Mouse (Mus musculus): Measurements from ENCODE around the gene Ubqln1. TPM values are rescaled to one million over a fixed set of nuclear protein-coding genes. Genes with fewer than 3 reads are reported as not detected.

Gene Ubqln1
- 59.3 and 62.1 TPM in 2 replicates for polyA plus RNA-seq (2012)

DNA sequence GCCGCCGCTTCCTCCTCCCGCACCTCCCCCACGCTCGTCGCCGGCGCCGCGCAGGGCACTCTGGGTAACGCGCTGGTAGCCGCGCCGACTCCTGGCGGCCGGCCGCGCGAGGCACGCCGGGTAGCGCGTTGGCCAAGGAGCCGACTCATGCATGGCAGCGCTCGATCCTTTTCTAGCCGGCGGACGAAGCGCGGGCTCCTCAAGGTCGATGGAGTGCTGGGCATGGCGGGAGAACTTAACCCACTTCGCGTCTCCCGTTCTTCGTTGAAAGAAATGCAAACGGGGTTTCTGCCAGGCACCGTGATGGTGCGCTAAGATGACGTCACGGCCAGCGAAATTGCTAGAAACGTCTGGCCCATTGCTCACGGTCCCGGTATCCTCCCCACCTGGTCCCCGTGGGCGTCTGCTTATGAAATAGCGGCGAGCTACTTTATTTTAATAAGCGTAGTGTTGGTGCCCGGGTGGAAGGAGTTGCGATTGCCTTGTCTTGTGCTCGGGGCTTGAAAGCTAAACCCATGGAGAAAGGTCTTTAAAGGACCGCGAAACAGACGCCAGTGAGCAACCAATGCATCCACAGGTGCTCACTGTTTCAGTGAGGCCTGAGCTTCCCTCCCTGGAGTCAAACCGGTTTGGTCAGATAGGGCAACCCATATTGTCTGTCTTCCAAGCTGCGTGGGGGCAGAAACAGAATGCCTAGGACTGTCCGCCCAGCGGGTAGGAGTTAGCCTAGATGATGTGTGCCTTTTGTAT, at the start of gene Ubqln1:
Ubqln1 (minus strand) TSS at position 62 of the 750 bp plus-strand sequence.

GRCm38 (mm10) chr13:58157447-58158098, 57.9 kb downstream of the Ubqln1 start, which contains the start of gene Idnk:
Gene Idnk (plus strand): TSS chr13:58157649.

DNA sequence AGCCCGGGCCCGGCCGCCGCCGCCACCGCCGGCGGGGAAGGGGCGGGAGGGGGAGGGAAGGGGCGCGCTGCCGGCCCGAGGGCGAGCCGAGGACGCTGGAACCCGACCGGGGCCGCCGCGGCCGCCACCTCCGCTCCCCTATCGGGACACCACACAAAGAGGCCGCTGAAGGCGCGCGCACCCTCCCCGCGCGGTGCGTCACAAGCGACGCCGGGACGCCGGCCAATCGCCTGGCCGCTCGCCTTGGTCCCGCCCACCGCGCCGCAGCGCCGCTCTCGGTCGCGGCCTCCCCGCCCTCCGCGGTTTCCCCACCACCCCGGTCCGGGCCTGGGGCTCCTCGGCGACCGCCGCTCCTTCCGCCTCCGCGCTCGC, 87.1 kb downstream of the Ubqln1 start, which contains the start of gene Hnrnpa0:
Hnrnpa0 (minus strand) TSS at position 161 of the 372 bp plus-strand sequence.

Other genes with a start within 250 kb of the Ubqln1 start
- 0.94 and 1.1 TPM in 2 replicates for gene Klhl3, start 102.1 kb downstream of the Ubqln1 start, polyA plus RNA-seq (2012)
- gene Hnrnpa0, start 87.1 kb downstream of the Ubqln1 start, polyA plus RNA-seq (2012): 506 and 581 TPM in 2 replicates
- 17.6 and 20.0 TPM in 2 replicates for gene Idnk, start 58.0 kb downstream of the Ubqln1 start, polyA plus RNA-seq (2012)
- 5.3 and 6.7 TPM in 2 replicates for gene Gkap1, start 60.0 kb upstream of the Ubqln1 start, polyA plus RNA-seq (2012)
- gene Kif27, start 143.5 kb upstream of the Ubqln1 start, polyA plus RNA-seq (2012): 0.01 TPM in 1 of 2 replicates, not detected in the other
- gene 2210016F16Rik, start 169.6 kb upstream of the Ubqln1 start, polyA plus RNA-seq (2012): 12.8 and 13.4 TPM in 2 replicates
- gene Rmi1, start 186.6 kb upstream of the Ubqln1 start, polyA plus RNA-seq (2012): 8.3 and 8.6 TPM in 2 replicates
- 892 and 1,011 TPM in 2 replicates for gene Hnrnpk, start 187.7 kb upstream of the Ubqln1 start, polyA plus RNA-seq (2012)